Comparison of ENCODE assay signal across 9 mouse cellular contexts in genomic region chr17:57061069-57061468, GRCm38 (mm10). TPM values are rescaled to one million over a fixed set of nuclear protein-coding genes. Genes with fewer than 3 reads are reported as not detected.
A peak's percentile ranks its signal among the peaks of the same experiment; 100 is the strongest.
DNase-seq lines count a peak whose midpoint lies in the region; ATAC-seq and TF ChIP-seq lines count a peak whose summit lies in the region.
"Had no signal": no experiment of that assay in that cellular context is flagged by ENCODE, and none has a peak within 500 bp of the region (broad histone marks: within the 10 kb centered on the region; RNA-seq: fewer than 3 reads in every experiment).

No protein-coding gene starts in this region.

- no peaks in the 10 kb centered on the region for H3K79me2 ChIP-seq in myocyte (ENCODE audit: control insufficient read depth, insufficient read depth)

- no peak overlapping the region for H3ac ChIP-seq in myocyte (ENCODE audit: control insufficient read depth, insufficient read length)

- ATAC-seq in megakaryocyte, adult 5-6 weeks (ENCODE audit: poor library complexity, severe bottlenecking): no peak

- peak; percentile 50 for DNase-seq in adrenal gland, adult 8-10 months
- no peak for DNase-seq in adrenal gland, postnatal 14 days
- peak; percentile 40 for DNase-seq in kidney, adult 9 months
- no peak for DNase-seq in gastrocnemius, postnatal 10 days
- no peak for DNase-seq in left cerebral cortex, postnatal 25 days (ENCODE audit: low spot score in 2 of 2)

- no peak for TF ChIP-seq POLR2A in myocyte (IDR thresholded peaks at IDR 0.05; ENCODE audit: insufficient read length, low read depth)

- H3K36me3 ChIP-seq in megakaryocyte, embryonic 14.5 days (replicated peaks; ENCODE audit: low read length): peaks cover 6% of the 10 kb centered on the region
- H3K36me3 ChIP-seq in myocyte (ENCODE audit: control insufficient read depth, insufficient read depth): no peaks in the 10 kb centered on the region

- H3K4me2 ChIP-seq in myocyte (ENCODE audit: low read depth): peak overlapping the region; percentile 84

- peaks cover 73% of the 10 kb centered on the region for H3K27me3 ChIP-seq in megakaryocyte, embryonic 14.5 days (replicated peaks)
- H3K27me3 ChIP-seq in myocyte (ENCODE audit: control insufficient read depth, insufficient read depth, insufficient read length): peaks cover 55% of the 10 kb centered on the region

- intact Hi-C loops in left cerebral cortex, postnatal 25 days (cut with DNase I): no loop called here

- H3K9me3 ChIP-seq in megakaryocyte, embryonic 14.5 days: no peaks in the 10 kb centered on the region

- H3K4me1 ChIP-seq in megakaryocyte, embryonic 14.5 days: peaks cover 50% of the 10 kb centered on the region

- H3K4me3 ChIP-seq in megakaryocyte, embryonic 14.5 days (replicated peaks): peak overlapping the region; percentile 91
- peak overlapping the region; percentile 26 for H3K4me3 ChIP-seq in myocyte

TF ChIP-seq in myocyte, 11 proteins besides CTCF, POLR2A, EP300 and RAD21:
- no peak for TF ChIP-seq E2F4 (IDR thresholded peaks at IDR 0.05; ENCODE audit: insufficient read depth)
- TF ChIP-seq CEBPB (IDR thresholded peaks at IDR 0.05; ENCODE audit: insufficient read depth, poor library complexity, severe bottlenecking): no peak
- TF ChIP-seq MYOD1 (IDR thresholded peaks at IDR 0.05; ENCODE audit: control insufficient read depth in 1 of 3, insufficient read length in 2 of 3, low read depth in 2 of 3): no peak
- no peak for TF ChIP-seq REST (IDR thresholded peaks at IDR 0.05; ENCODE audit: insufficient read depth, insufficient read length)
- no peak for TF ChIP-seq USF1 (IDR thresholded peaks at IDR 0.05; ENCODE audit: low read depth)
- TF ChIP-seq TCF3 (IDR thresholded peaks at IDR 0.05; ENCODE audit: insufficient read length, low read depth): no peak
- no peak for TF ChIP-seq POLR2AphosphoS2 (IDR thresholded peaks at IDR 0.05; ENCODE audit: insufficient read length, low read depth)
- no peak for TF ChIP-seq MAX (IDR thresholded peaks at IDR 0.05; ENCODE audit: low read depth)
- no peak for TF ChIP-seq MYOG (IDR thresholded peaks at IDR 0.05; ENCODE audit: control insufficient read depth in 1 of 3, insufficient read depth in 1 of 3, insufficient read length in 2 of 3, low read depth in 2 of 3)
- no peak for TF ChIP-seq TCF12 (IDR thresholded peaks at IDR 0.05; ENCODE audit: insufficient read depth, poor library complexity, severe bottlenecking)
- TF ChIP-seq SRF (IDR thresholded peaks at IDR 0.05; ENCODE audit: control insufficient read depth, insufficient read length, low read depth): no peak

RNA-seq across cellular contexts. Expression of gene Slc25a23, which starts 1.4 kb away (rescaled TPM):
- total RNA-seq in adrenal gland, adult 8-10 months (2022): 100 to 1,000 TPM in 2 of 4 experiments, 10 to 100 TPM in 2; 66.5 to 128 (median 97.6) TPM
- 91.4 and 116 TPM in 2 replicates for total RNA-seq in adrenal gland, postnatal 14 days (2021)
- polyA plus RNA-seq in megakaryocyte, embryonic 14.5 days (2012; ENCODE audit: insufficient read depth, low replicate concordance): 0.49 and 6.1 TPM in 2 replicates
- total RNA-seq in megakaryocyte, adult 5-6 weeks (2015): 4.1 and 5.8 TPM in 2 replicates
- 0.49 and 0.77 TPM in 2 replicates for total RNA-seq in megakaryocyte, adult 5-6 weeks (2017)
- 2.2 TPM for polyA plus RNA-seq in myocyte (2012; fragmentation: generic; extraction: Trizol)
- total RNA-seq in gastrocnemius, postnatal 10 days (2021): 10 to 100 TPM; 42.1 to 50.9 TPM
- 100 to 1,000 TPM; 338 to 348 TPM for total RNA-seq in left cerebral cortex, postnatal 25 days (2021)

RNA-seq across cellular contexts. Expression of gene Crb3, which starts 2.2 kb away (rescaled TPM):
- total RNA-seq in adrenal gland, adult 8-10 months (2022): 1 to 10 TPM in 3 of 4 experiments, under 1 TPM in 1; 0.70 to 4.4 (median 2.2) TPM
- total RNA-seq in adrenal gland, postnatal 14 days (2021): 0.38 and 1.4 TPM in 2 replicates
- 0.11 TPM in 1 of 2 replicates, not detected in the other for polyA plus RNA-seq in megakaryocyte, embryonic 14.5 days (2012; ENCODE audit: insufficient read depth, low replicate concordance)
- total RNA-seq in megakaryocyte, adult 5-6 weeks (2015): 0.51 TPM in 1 of 2 replicates, not detected in the other
- total RNA-seq in megakaryocyte, adult 5-6 weeks (2017): not detected in 2 replicates
- not detected for polyA plus RNA-seq in myocyte (2012; fragmentation: generic; extraction: Trizol)
- total RNA-seq in gastrocnemius, postnatal 10 days (2021): under 1 TPM; 0.54 to 0.81 TPM
- total RNA-seq in left cerebral cortex, postnatal 25 days (2021): 1 to 10 TPM; 1.2 to 2.4 TPM

RNA-seq across cellular contexts. Expression of gene Dennd1c, which starts 17.2 kb away (rescaled TPM):
- 1 to 10 TPM; 1.5 to 4.3 (median 2.5) TPM for total RNA-seq in adrenal gland, adult 8-10 months (2022)
- 1.7 and 9.7 TPM in 2 replicates for total RNA-seq in adrenal gland, postnatal 14 days (2021)
- 15.6 and 31.6 TPM in 2 replicates for polyA plus RNA-seq in megakaryocyte, embryonic 14.5 days (2012; ENCODE audit: insufficient read depth, low replicate concordance)
- 69.7 and 73.9 TPM in 2 replicates for total RNA-seq in megakaryocyte, adult 5-6 weeks (2015)
- 21.2 and 35.8 TPM in 2 replicates for total RNA-seq in megakaryocyte, adult 5-6 weeks (2017)
- polyA plus RNA-seq in myocyte (2012; fragmentation: generic; extraction: Trizol): 0.04 TPM
- under 1 TPM; 0.52 to 0.79 TPM for total RNA-seq in gastrocnemius, postnatal 10 days (2021)
- 1 to 10 TPM in 1 of 2 experiments, under 1 TPM in 1; 0.78 to 2.2 TPM for total RNA-seq in left cerebral cortex, postnatal 25 days (2021)

RNA-seq across cellular contexts. Expression of gene Slc25a41, which starts 19.6 kb away (rescaled TPM):
- under 1 TPM in 1 of 4 experiments, not detected in 3; 0.38 TPM for total RNA-seq in adrenal gland, adult 8-10 months (2022)
- total RNA-seq in adrenal gland, postnatal 14 days (2021): not detected in 2 replicates
- not detected in 2 replicates for polyA plus RNA-seq in megakaryocyte, embryonic 14.5 days (2012; ENCODE audit: insufficient read depth, low replicate concordance)
- total RNA-seq in megakaryocyte, adult 5-6 weeks (2015): not detected in 2 replicates
- not detected in 2 replicates for total RNA-seq in megakaryocyte, adult 5-6 weeks (2017)
- not detected for polyA plus RNA-seq in myocyte (2012; fragmentation: generic; extraction: Trizol)
- not detected for total RNA-seq in gastrocnemius, postnatal 10 days (2021)
- not detected for total RNA-seq in left cerebral cortex, postnatal 25 days (2021)
- total RNA-seq: common myeloid progenitor, adult 5-6 weeks had no signal

RNA-seq across cellular contexts. Expression of gene Tubb4a, which starts 26.5 kb away (rescaled TPM):
- 1 to 10 TPM; 4.4 to 6.8 (median 6.6) TPM for total RNA-seq in adrenal gland, adult 8-10 months (2022)
- total RNA-seq in adrenal gland, postnatal 14 days (2021): 6.4 and 12.3 TPM in 2 replicates
- 1.4 and 1.5 TPM in 2 replicates for polyA plus RNA-seq in megakaryocyte, embryonic 14.5 days (2012; ENCODE audit: insufficient read depth, low replicate concordance)
- 0.13 TPM in 1 of 2 replicates, not detected in the other for total RNA-seq in megakaryocyte, adult 5-6 weeks (2015)
- 0.11 and 0.41 TPM in 2 replicates for total RNA-seq in megakaryocyte, adult 5-6 weeks (2017)
- 0.14 TPM for polyA plus RNA-seq in myocyte (2012; fragmentation: generic; extraction: Trizol)
- total RNA-seq in gastrocnemius, postnatal 10 days (2021): 1 to 10 TPM; 4.2 to 4.6 TPM
- total RNA-seq in left cerebral cortex, postnatal 25 days (2021): 100 to 1,000 TPM; 641 to 646 TPM
- total RNA-seq: common myeloid progenitor, adult 5-6 weeks had no signal

Comparison
In these comparisons a context has a peak if more than half of its experiments do, and no peak if none do; other contexts are left out.
1. DNase-seq: peak in adrenal gland, adult 8-10 months (single experiment) and kidney, adult 9 months (single experiment); none in adrenal gland, postnatal 14 days (single experiment), gastrocnemius, postnatal 10 days (single experiment) and left cerebral cortex, postnatal 25 days (0 of 2).
2. RNA of gene Slc25a23, which starts 1.4 kb away (total RNA-seq): 338 to 348 TPM in left cerebral cortex, postnatal 25 days, 66.5 to 128 TPM in adrenal gland, adult 8-10 months, 91.4 to 116 TPM in adrenal gland, postnatal 14 days and 42.1 to 50.9 TPM in gastrocnemius, postnatal 10 days; 0.49 to 5.8 TPM in megakaryocyte, adult 5-6 weeks; every median in the first group is over 4 times any median in the second.